16 mouse cellular contexts compared by ENCODE assay signal in the genomic region with DNA sequence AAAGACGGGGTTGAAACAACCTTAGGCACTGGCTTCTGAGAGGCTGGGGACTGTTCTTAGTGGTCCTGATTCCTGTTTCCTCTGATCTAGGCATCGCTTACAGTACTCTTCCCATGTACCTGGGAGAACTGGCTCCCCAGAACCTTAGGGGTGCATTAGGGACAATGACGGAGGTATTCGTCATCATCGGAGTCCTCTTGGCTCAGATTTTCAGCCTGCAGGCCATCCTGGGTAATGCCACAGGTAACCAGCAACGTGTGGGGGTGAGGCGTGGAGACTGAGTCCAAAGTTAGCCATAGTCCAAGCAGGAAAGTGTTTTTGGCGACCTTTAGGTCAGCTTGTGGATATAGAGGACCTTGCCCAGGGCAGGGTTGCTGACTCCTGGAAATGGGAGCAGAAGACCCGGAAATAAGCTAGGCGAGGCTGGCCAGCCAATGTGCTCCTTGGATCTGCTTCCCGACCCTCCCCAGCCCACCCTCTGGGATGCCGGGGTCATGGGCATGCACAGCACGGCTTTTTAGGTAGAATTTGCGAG. TPM values are rescaled to one million over a fixed set of nuclear protein-coding genes. Genes with fewer than 3 reads are reported as not detected.
"Had no signal": no experiment of that assay in that cellular context is flagged by ENCODE, and none has a peak within 500 bp of the region (broad histone marks: within the 10 kb centered on the region; RNA-seq: fewer than 3 reads in every experiment).

No protein-coding gene starts in this region.

- H3K27me3 ChIP-seq: limb, embryonic 15.5 days; midbrain, embryonic 13.5 days; neural tube, embryonic 15.5 days had no signal

- H3K9me3 ChIP-seq: limb, embryonic 15.5 days; midbrain, embryonic 13.5 days; neural tube, embryonic 15.5 days had no signal

- ATAC-seq: hindbrain, embryonic 16.5 days; inflammation-experienced regulatory T-cells, adult 6 months; midbrain, embryonic 13.5 days had no signal

- H3K36me3 ChIP-seq: limb, embryonic 15.5 days; midbrain, embryonic 13.5 days; neural tube, embryonic 15.5 days had no signal

- DNase-seq: layer of hippocampus, postnatal 36 days; lung, adult 18-20 months; right cerebral cortex, adult 18-20 months; right cerebral cortex, postnatal 25 days had no signal

- H3K27ac ChIP-seq: kidney, postnatal 0 days; limb, embryonic 15.5 days; midbrain, embryonic 13.5 days; neural tube, embryonic 15.5 days; stomach, postnatal 0 days had no signal

- H3K9ac ChIP-seq: limb, embryonic 15.5 days; midbrain, embryonic 13.5 days; neural tube, embryonic 15.5 days had no signal

- H3K4me2 ChIP-seq: limb, embryonic 15.5 days; midbrain, embryonic 13.5 days; neural tube, embryonic 15.5 days had no signal

- H3K4me3 ChIP-seq: limb, embryonic 15.5 days; midbrain, embryonic 13.5 days; myocyte; neural tube, embryonic 15.5 days had no signal

- H3K4me1 ChIP-seq: limb, embryonic 15.5 days; midbrain, embryonic 13.5 days; neural tube, embryonic 15.5 days had no signal

RNA-seq across cellular contexts. Expression of gene Slc2a7, which starts 8.6 kb away (rescaled TPM):
- polyA plus RNA-seq: hindbrain, embryonic 16.5 days; inflammation-experienced regulatory T-cells, adult 6 months; kidney, postnatal 0 days; limb, embryonic 11.5 days; limb, embryonic 15.5 days; lung, embryonic 16.5 days; midbrain, embryonic 13.5 days; myocyte; neural tube, embryonic 11.5 days; neural tube, embryonic 15.5 days; stomach, postnatal 0 days had no signal

RNA-seq across cellular contexts. Expression of gene Slc2a5, which starts 38.3 kb away (rescaled TPM):
- polyA plus RNA-seq: inflammation-experienced regulatory T-cells, adult 6 months had no signal

RNA-seq across cellular contexts. Expression of gene Car6, which starts 43.7 kb away (rescaled TPM):
- polyA plus RNA-seq: hindbrain, embryonic 16.5 days; inflammation-experienced regulatory T-cells, adult 6 months; kidney, postnatal 0 days; large intestine, adult 2 months; lung, embryonic 16.5 days; midbrain, embryonic 13.5 days; neural tube, embryonic 11.5 days; neural tube, embryonic 15.5 days; stomach, postnatal 0 days had no signal
